Mouse (Mus musculus): Measurements from ENCODE around the gene Tex19.1.

Gene Tex19.1

DNA sequence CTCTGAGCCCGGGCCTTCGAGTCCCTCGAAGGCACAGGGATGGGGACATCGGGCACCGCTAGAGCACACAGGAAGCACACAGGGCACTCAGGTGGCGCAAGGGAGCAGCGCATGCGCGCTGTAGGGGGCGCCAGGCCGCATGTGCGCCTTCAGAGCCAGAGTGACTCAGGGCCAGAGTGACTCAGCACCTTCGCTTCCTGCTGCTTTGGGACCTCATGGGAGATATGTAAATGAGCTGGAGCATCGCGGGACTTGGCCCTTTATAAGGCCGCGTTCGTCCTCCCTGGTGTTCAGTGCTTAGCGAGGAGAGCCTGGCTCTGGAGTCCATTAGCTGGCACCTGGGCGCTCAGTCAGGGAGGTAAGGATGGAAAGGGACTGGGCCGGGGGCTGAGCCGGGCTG lies at the start of gene Tex19.1:
Tex19.1 (plus strand) TSS at position 279 of the 400 bp plus-strand sequence.
- no peak for DNase-seq

GRCm38 (mm10) chr11:121099762-121100161 lies 46.2 kb upstream of the Tex19.1 start:
- DNase-seq = no peak

GRCm38 (mm10) chr11:121100692-121101091 lies 45.3 kb upstream of the Tex19.1 start:
- DNase-seq = no peak

- no peak for DNase-seq
Measured at GRCm38 (mm10) chr11:121101124-121101805, 44.7 kb upstream of the Tex19.1 start.

DNA sequence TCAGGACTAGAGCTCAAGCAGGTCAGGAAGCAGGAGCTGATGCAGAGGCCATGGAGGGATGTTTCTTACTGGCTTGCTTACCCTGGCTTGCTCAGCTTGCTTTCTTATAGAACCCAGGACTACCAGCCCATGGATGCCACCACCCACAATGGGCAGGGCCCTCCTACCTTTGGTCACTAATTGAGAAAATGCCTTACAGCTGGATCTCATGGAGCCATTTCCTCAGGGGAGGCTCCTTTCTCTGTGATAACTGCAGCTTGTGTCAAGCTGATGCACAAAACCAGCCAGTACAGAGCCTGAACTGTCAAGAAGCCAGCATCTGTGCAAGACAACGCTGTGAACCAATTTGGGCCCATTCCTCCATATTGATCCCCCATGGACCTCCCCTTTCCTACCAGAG lies 38.7 kb upstream of the Tex19.1 start:
- DNase-seq = peak; percentile 90

GRCm38 (mm10) chr11:121108061-121108460 lies 37.9 kb upstream of the Tex19.1 start:
- peak; percentile 93 for DNase-seq

DNA sequence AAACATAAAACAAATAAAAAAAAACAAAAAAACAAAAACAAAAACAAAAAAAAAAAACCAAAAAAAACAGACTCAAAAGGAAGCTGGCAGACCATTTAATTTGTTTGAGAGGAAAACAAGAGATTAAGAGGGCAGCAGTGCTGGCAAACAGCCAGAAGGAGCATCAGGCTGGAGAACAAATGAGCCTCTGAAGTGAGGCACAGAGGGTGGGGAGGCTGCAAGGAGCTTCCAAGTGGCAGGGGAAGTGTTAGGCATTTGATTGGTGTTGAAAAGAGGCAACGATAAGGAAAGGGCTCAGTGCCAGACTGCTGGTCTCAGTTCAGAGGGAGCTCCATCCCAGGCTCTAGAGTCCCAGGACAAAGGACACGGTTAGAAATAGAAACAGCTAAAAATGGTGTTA lies 36.0 kb upstream of the Tex19.1 start:
- peak; percentile 97 for DNase-seq

- no peak for DNase-seq
Measured at GRCm38 (mm10) chr11:121111051-121111450, 34.9 kb upstream of the Tex19.1 start.

DNA sequence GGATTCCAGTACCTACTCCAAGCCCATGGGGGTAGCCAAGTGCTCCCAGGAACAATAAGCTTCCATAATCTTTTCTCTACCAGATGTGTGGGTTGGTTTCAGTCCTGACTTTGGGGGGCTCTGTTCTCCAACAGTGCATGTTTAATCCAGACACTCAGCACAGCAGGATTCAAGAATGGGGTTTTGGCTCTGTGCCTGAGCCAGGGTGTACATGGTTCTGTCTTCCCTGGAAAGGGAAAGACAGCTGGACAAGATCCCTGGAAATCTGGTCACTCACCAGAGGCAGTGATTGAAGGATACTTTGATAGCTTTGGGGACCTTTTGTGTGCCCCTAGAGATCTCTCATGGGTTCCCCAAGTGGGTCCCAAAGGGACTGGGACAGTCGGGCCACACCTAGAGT lies 34.3 kb upstream of the Tex19.1 start:
- DNase-seq = no peak

GRCm38 (mm10) chr11:121112091-121112775 lies 33.7 kb upstream of the Tex19.1 start:
- no peak for DNase-seq

GRCm38 (mm10) chr11:121118106-121118505 lies 27.8 kb upstream of the Tex19.1 start:
- peak; percentile 85 for DNase-seq

DNA sequence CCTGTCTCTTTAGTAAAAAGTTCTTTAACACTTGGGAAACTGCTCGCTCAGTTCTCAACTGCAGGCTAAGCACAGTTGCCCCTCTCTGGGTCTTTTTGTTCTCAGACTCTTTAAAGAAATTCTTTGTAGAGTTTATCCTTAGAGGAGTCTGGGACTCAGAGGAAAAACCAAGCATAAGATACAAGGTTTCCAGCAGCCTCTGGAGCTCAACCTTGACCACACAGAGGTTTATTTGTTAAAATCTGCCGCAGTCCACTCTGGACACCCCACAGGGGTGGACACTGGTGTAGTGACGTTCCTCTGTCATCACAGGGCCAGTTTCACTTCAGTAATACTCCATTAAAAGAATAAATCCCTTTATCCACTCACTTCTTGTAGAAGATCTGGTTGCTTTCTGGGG lies 27.4 kb upstream of the Tex19.1 start, which contains the start of gene Tex19.2:
Tex19.2 (minus strand) TSS at position 101 of the 400 bp plus-strand sequence.
- no peak for DNase-seq

GRCm38 (mm10) chr11:121121151-121121550 lies 24.8 kb upstream of the Tex19.1 start:
- DNase-seq = no peak

GRCm38 (mm10) chr11:121122024-121122670 lies 23.8 kb upstream of the Tex19.1 start:
- DNase-seq = no peak

DNA sequence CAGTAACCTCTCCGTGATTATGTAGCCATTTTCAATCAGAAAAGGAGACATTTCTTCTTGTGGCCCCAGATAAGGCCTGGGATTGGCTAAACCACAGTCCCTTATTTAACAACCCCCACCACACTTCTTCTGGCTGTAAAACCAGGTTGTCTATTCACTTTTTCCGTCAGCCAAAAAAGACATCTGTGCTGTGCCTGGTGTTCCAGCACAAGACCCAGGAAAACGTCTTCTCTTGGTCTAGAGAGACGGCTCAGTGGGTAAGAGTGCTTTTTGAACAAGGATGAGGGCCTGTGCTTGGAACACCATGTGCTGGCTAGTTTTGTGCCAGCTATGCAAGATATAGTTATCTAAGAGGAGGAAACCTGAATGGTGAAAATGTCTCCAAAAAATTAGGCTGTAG lies 22.5 kb upstream of the Tex19.1 start:
- DNase-seq = no peak

DNA sequence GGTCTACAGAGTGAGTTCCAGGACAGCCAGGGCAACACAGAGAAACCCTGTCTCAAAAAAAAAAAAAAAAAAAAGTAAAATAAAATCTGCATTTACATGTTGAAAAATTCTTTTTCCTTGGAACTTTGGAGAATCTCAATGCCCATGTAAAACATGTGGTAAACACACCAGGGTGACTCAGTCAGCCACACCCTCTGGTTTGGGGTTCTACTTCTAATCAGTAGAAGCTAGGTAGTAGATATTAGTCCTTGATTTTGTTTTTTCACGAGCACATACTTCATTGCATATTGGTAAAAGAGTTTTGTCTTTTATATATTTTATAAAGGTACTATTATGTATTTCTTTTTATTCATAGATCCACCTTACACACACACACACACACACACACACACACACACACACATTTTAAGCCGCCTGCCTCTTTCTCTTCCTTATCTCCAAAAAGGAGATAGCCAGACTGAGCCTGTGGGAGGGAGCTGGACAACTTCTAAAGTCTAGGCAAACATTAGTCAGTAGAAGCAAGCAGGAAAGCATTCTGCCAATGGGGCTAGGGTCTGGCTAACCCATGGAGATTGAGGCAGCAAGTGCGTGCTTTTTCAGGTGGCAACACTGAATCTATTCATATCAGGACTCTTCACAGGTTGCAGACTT lies 20.3 kb upstream of the Tex19.1 start:
- no peak for DNase-seq

GRCm38 (mm10) chr11:121126395-121126794 lies 19.5 kb upstream of the Tex19.1 start:
- DNase-seq = no peak

GRCm38 (mm10) chr11:121127441-121127840 lies 18.5 kb upstream of the Tex19.1 start:
- no peak for DNase-seq

DNA sequence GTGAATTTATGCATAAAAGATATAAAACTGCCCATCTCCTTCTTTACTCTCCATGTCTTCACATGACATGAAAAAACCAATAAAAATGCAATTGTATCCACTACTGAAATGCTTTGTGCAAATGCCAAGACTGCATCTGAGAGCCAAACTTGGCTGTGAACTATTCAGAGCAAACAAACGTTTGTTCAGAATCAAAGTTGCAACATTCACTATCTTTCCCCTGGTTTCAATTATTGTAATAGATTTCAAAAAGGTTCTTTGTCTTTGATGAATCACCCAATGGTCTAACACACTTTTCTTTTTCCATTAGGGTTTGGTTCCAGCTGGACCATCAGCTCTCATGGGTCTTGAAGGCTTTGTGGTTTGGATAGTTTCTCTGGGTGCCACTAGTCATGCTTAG lies 16.3 kb upstream of the Tex19.1 start:
- no peak for DNase-seq

- DNase-seq = no peak
Measured at GRCm38 (mm10) chr11:121134600-121134999, 11.3 kb upstream of the Tex19.1 start.

DNA sequence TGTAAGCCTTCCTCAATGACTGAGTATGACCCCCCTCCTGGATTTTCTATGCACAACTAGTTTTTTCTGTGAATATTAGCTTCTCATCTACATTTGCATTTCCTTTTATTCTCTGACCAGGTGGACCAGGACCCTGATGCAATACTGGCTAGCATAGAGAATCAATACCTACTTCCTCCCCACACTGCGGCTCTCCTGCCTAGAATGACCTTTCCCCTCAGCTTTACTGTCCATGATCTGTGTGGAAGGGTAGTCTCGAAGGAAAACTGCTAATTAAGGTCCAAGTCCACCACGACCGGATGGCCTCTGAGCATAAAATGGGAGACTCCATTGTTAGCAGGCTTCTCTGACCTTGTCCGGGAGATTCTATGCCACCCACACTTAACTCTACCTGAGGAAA lies 8.3 kb upstream of the Tex19.1 start:
- DNase-seq = no peak

DNA sequence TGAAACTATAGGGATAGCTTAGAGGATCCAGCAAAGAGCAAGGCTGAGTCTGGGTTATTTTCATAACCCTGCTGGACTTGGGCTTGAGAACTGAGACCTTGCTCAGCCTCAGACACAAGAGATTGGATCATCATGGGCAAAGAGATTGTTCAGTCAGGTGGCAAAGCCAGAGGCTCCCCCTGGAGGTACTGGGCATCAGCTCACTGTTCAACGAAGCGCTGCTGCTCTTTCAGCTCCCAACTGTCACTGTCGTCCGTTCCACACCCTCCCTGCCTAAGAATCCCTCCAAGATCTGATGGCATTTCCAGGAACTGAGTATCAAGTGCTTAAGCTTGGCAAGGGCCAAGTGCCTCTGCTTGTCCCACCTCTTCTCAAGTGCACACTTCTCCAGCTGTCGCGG lies 7.2 kb upstream of the Tex19.1 start:
- DNase-seq = no peak

DNA sequence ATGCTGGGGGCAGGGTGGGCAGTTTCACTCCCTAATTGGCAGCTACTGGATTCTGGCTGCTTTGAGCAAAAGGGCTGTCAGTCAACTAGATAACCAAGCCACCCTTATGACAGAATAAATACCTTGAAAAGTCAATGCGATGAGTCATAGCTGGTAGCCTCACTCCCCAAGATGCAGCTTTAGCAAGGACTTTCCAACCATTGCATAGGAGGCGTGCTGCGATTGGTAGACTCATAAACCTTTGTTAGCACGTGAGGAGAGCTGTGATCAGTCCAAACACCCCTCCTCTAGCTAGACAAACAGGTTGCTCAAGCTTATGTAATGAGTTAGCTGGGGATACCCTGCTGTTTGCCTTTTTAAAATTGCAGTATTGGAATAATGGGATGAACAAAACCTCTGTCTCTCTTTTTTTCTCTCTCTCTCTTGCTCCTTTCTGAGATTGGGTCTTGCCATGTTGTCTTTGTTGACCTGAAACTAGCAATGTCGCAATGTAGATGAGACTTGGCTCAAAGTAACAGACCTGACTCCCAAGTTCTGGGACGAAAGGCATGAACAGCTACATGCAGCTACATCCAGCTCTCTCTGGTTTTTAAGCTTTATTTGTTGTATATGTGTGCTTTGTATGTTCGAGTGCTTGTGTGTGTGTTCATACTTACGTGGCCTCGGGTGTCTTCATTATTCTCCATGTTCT lies 2.5 kb upstream of the Tex19.1 start:
- no peak for DNase-seq
